Mouse (Mus musculus) stomach, postnatal 0 days (tissue): ENCODE results near the gene Hoxa5. TPM values are rescaled to one million over a fixed set of nuclear protein-coding genes. Genes with fewer than 3 reads are reported as not detected.
A peak's percentile ranks its signal among the peaks of the same experiment; 100 is the strongest.

ENCODE experiments used
- ATAC-seq: fragments of 200-750 bp; cut with Nextera tagmentation; 2 replicates; pipeline ENCODE4 v1.8.0; 2017; ENCODE audit not compliant: low FRiP score, low TSS enrichment
- DNase-seq: peaks from one replicate; pipeline ENCODE4 v3.0.0-alpha.2; 2016; ENCODE audit warnings: low spot score
- H3K27ac ChIP-seq: fragments of 300-500 bp; sonication (generic); replicated peaks from 2 replicates; pipeline ENCODE4 v1.5.1; 2014; ENCODE audit warnings: mild to moderate bottlenecking, control low read depth
- H3K27me3 ChIP-seq: fragments of 300-500 bp; sonication (generic); 2 replicates; pipeline ENCODE4 v1.6.1; 2014; ENCODE audit warnings: low read length; ENCODE audit not compliant: control insufficient read depth, insufficient read depth
- H3K36me3 ChIP-seq: fragments of 300-500 bp; sonication (generic); 2 replicates; pipeline ENCODE4 v1.6.1; 2014; ENCODE audit warnings: low read length, mixed read lengths; ENCODE audit not compliant: control insufficient read depth, insufficient read depth
- H3K4me1 ChIP-seq: fragments of 300-500 bp; sonication (generic); replicated peaks from 2 replicates; pipeline ENCODE4 v1.6.1; 2014; ENCODE audit warnings: antibody characterized with exemption; ENCODE audit not compliant: control insufficient read depth, insufficient read depth
- H3K4me2 ChIP-seq: fragments of 300-500 bp; sonication (generic); replicated peaks from 2 replicates; pipeline ENCODE4 v1.6.1; 2014; ENCODE audit warnings: low read depth, mild to moderate bottlenecking, control low read depth, moderate library complexity
- H3K4me3 ChIP-seq: fragments of 300-500 bp; sonication (generic); 2 replicates; pipeline ENCODE4 v1.5.1; 2014; ENCODE audit warnings: low read depth, low read length, control low read depth
- H3K9ac ChIP-seq: fragments of 300-500 bp; sonication (generic); 2 replicates; pipeline ENCODE4 v1.6.1; 2014; ENCODE audit warnings: mild to moderate bottlenecking, low read length, control low read depth, mixed read lengths
- H3K9me3 ChIP-seq: fragments of 300-500 bp; sonication (generic); 2 replicates; pipeline ENCODE4 v1.6.1; 2016; ENCODE audit warnings: low read length; ENCODE audit not compliant: control insufficient read depth
- CTCF ChIP-seq: IDR thresholded peaks from 2 replicates; pipeline ENCODE4 v1.5.1; 2016; ENCODE audit warnings: antibody characterized with exemption, low read depth, mild to moderate bottlenecking, moderate library complexity
- EP300 ChIP-seq: optimal IDR thresholded peaks from 2 replicates; pipeline ENCODE3; 2016; ENCODE audit warnings: antibody characterized with exemption
- WGBS: fragments of 180-500 bp; shearing (Covaris S2); extraction: QIAGEN DNeasy Blood & Tissue Kit; methylation state at CpG from one replicate; pipeline ENCODE4 v1.1.7; 2014; 5-methylcytosine and 5-hydroxymethylcytosine counted together
- polyA plus RNA-seq: library from polyadenylated mRNA; unstranded; fragments of >200 nt; fragmentation: Nextera tagmentation; extraction: Ambion mirVana; gene quantifications from 2 replicates; pipeline ENCODE4 v1.2.1, GENCODE M21; 2015

Hoxa5 gene
- polyA plus RNA-seq, 1 experiment from 2014 or later, result 8.4 TPM

- Histone ChIP-seq H3K4me1 (no peaks in the 10 kb centered on the region), H3K9me3 (no peaks in the 10 kb centered on the region), H3K27ac (no peak overlapping the region), H3K4me2 (peak overlapping the region; percentile 25; the same call in 1 of the 2 replicates), H3K9ac (no peak overlapping the region), H3K36me3 (no peaks in the 10 kb centered on the region), H3K27me3 (peaks cover 46% of the 10 kb centered on the region), H3K4me3 (no peak overlapping the region)
- TF ChIP-seq CTCF, result no peak
- TF ChIP-seq EP300, result no peak
- 3% methylated on average over 67 of the region's 69 CpGs for WGBS
- DNase-seq (no peak), ATAC-seq (no peak)
Measured at GRCm38 (mm10) chr6:52225612-52226568, 21.5 kb upstream of the Hoxa5 start.

- H3K27me3 ChIP-seq, result peaks cover 46% of the 10 kb centered on the region; the same call in 1 of the 2 replicates
- no peak for DNase-seq
Measured at GRCm38 (mm10) chr6:52224895-52225611, 20.7 kb upstream of the Hoxa5 start.

GRCm38 (mm10) chr6:52223939-52224760 lies 19.8 kb upstream of the Hoxa5 start:
- H3K36me3 ChIP-seq, result no peaks in the 10 kb centered on the region
- no peak overlapping the region for H3K4me2 ChIP-seq
- H3K4me3 ChIP-seq, result peak overlapping the region; percentile 15
- no peak for ATAC-seq
- no peaks in the 10 kb centered on the region for H3K4me1 ChIP-seq
- 13% methylated on average over 24 of the region's 24 CpGs for WGBS
- TF ChIP-seq EP300 (no peak), CTCF (no peak)
- no peaks in the 10 kb centered on the region for H3K9me3 ChIP-seq
- H3K9ac ChIP-seq, result no peak overlapping the region
- peak overlapping the region; percentile 8; the same call in 1 of the 2 replicates for H3K27ac ChIP-seq
- no peak for DNase-seq
- peaks cover 45% of the 10 kb centered on the region; the same call in 1 of the 2 replicates for H3K27me3 ChIP-seq

More at GRCm38 (mm10) chr6:52224895-52225611, 20.7 kb upstream of the Hoxa5 start:
- Histone ChIP-seq H3K4me1 (no peaks in the 10 kb centered on the region), H3K4me2 (no peak overlapping the region), H3K4me3 (0 out of 2 replicates have a peak overlapping the region, but pooled peaks have one; percentile 6), H3K36me3 (no peaks in the 10 kb centered on the region), H3K27ac (no peak overlapping the region), H3K9ac (no peak overlapping the region), H3K9me3 (no peaks in the 10 kb centered on the region)
- ATAC-seq, result no peak
- 5% methylated on average over 36 of the region's 36 CpGs for WGBS
- no peak for TF ChIP-seq EP300
- no peak for TF ChIP-seq CTCF

- Histone ChIP-seq H3K9me3 (no peaks in the 10 kb centered on the region), H3K27me3 (peaks cover 38% of the 10 kb centered on the region; the same call in 1 of the 2 replicates), H3K9ac (no peak overlapping the region), H3K4me1 (no peaks in the 10 kb centered on the region), H3K27ac (no peak overlapping the region), H3K4me2 (0 out of 2 replicates have a peak overlapping the region, but pooled peaks have one; percentile 6), H3K4me3 (no peak overlapping the region), H3K36me3 (no peaks in the 10 kb centered on the region)
- 55% methylated on average over 13 of the region's 13 CpGs for WGBS
- DNase-seq (no peak), ATAC-seq (no peak)
- TF ChIP-seq EP300, result no peak
- no peak for TF ChIP-seq CTCF
Measured at GRCm38 (mm10) chr6:52222729-52223128, 18.3 kb upstream of the Hoxa5 start.

- Histone ChIP-seq H3K4me2 (peak overlapping the region; percentile 88), H3K36me3 (no peaks in the 10 kb centered on the region), H3K27me3 (peaks cover 37% of the 10 kb centered on the region; the same call in 1 of the 2 replicates), H3K9ac (no peak overlapping the region), H3K27ac (0 out of 2 replicates have a peak overlapping the region, but pooled peaks have one; percentile 41), H3K4me3 (peak overlapping the region; percentile 58), H3K4me1 (no peaks in the 10 kb centered on the region), H3K9me3 (no peaks in the 10 kb centered on the region)
- WGBS, result 21% methylated on average over 21 of the region's 21 CpGs
- ATAC-seq (peak; percentile 19), DNase-seq (no peak)
- TF ChIP-seq CTCF (no peak), EP300 (no peak)
Measured at GRCm38 (mm10) chr6:52221993-52222685, 17.8 kb upstream of the Hoxa5 start.
